Mouse (Mus musculus): ENCODE data around the gene Icam4.

DNA sequence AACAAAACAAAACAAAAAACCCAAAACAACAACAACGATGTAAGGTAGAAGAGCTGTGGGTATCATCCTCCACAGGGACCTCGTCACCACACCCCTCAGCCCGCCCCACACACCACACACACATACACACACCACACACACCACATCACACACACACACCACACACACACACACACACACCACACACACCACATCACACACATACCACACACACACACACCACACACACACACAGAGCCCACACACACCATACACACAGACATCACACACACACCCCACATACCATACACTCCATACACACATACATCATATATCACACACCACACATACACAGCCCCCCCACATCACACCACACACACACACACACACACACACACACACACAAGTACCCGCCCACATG, 37.6 kb upstream of the Icam4 start:
- TF ChIP-seq ELF1 (IDR thresholded peaks at IDR 0.05; ENCODE audit: low read depth, low read length) = no peak
- no peak for TF ChIP-seq CTCF (IDR thresholded peaks at IDR 0.05 in 2 of 3, conservative IDR thresholded peaks at IDR 0.05 in 1 of 3; ENCODE audit: control insufficient read depth in 1 of 3, insufficient read depth in 1 of 3, low read depth in 2 of 3, low read length in 3 of 3, poor library complexity in 1 of 3, severe bottlenecking in 1 of 3)
- TF ChIP-seq CHD1 (IDR thresholded peaks at IDR 0.05; ENCODE audit: low read depth, low read length) = no peak
- no peak for TF ChIP-seq POLR2A (IDR thresholded peaks at IDR 0.05; ENCODE audit: control insufficient read depth in 1 of 2, insufficient read depth in 1 of 2, low read depth in 1 of 2, low read length in 2 of 2, poor library complexity in 1 of 2)
- 0 out of 2 replicates have a peak, but pooled peaks have one; percentile 12 for TF ChIP-seq MAX (IDR thresholded peaks at IDR 0.05; ENCODE audit: low read length)
- TF ChIP-seq KAT2A (conservative IDR thresholded peaks at IDR 0.05; ENCODE audit: low read depth, low read length) = no peak
